Mouse (Mus musculus): ENCODE results near the gene Fam19a4.
"Not testable (repeated sequence)": the region's sequence is repeated elsewhere in the genome, so short reads cannot be mapped to it uniquely, and the experiment has no call there.

GRCm38 (mm10) chr6:96877105-96877504 is 183.1 kb downstream of the Fam19a4 start:
- not testable (repeated sequence) for TF ChIP-seq CTCF, POLR2A (IDR thresholded peaks at IDR 0.05; ENCODE audit: extremely low read depth, insufficient read depth, low read length)

All from cortical plate, adult 2 months (tissue).